Mouse (Mus musculus): ENCODE measurements around the gene Tulp2. TPM values are rescaled to one million over a fixed set of nuclear protein-coding genes. Genes with fewer than 3 reads are reported as not detected.

Gene Tulp2
- polyA plus RNA-seq, 1 experiment = not detected

- peaks cover 27% of the 10 kb centered on the region for H3K4me1 ChIP-seq (ENCODE audit: control insufficient read depth, insufficient read depth, low read length)
- H3K4me3 ChIP-seq (ENCODE audit: insufficient read depth, low read length) = no peak overlapping the region
- H3K27ac ChIP-seq (ENCODE audit: insufficient read depth, low read depth, low read length) = no peak overlapping the region
- no peak for TF ChIP-seq POLR2A (IDR thresholded peaks at IDR 0.05; ENCODE audit: borderline replicate concordance, low read depth, low read length)
- peak; percentile 86 for TF ChIP-seq CTCF (IDR thresholded peaks at IDR 0.05; ENCODE audit: low read depth, low read length)
These were observed 79.4 kb downstream of the Tulp2 start for GRCm38 (mm10) chr7:45560843-45561623.

DNA sequence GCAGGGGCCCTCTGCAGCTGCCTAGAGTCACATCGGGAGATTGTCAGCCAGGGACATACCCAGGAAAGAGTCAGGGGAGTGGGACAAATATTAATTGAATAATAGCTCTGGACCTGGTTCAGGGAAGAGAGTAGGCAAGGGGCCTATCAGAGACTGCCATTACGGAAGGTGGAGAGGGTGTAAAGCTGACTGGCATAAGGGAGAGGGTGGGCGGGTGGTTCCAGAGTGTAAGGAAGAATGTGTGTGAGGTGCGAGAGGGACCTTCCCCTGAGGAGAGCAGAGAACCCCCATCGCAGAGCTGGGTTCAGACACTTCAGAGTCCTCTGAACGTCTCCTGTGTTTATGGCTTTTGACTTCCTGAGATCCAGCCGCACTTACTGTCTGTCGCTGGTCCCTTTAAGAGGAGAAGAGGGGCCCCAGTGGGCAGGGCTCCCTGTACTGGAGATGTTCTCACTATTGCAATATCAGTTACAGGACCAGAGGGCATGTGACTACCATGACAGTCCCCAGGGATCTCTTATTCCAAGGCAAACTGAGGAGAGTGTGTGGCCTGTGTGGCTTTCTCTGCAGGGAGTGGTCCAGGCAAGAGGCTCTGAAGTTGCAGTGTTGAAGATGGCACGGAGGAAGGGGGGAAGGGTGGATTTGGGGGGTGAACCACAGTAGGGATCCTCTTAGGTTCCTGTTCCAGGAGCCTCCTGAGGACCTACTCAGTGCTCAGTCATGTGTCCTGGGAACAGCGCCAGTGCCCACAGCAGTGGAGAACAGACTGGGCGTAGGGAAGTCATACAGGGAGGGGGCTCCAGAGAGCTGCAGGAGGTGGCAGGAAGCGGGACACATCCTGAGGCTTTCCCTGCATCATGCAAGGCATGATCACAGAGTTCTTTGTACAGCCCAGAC is 80.2 kb downstream of the Tulp2 start:
- Histone ChIP-seq H3K27ac (ENCODE audit: insufficient read depth, low read depth, low read length) (peak overlapping the region; percentile 63), H3K4me1 (ENCODE audit: control insufficient read depth, insufficient read depth, low read length) (peaks cover 29% of the 10 kb centered on the region), H3K4me3 (ENCODE audit: insufficient read depth, low read length) (no peak overlapping the region)

GRCm38 (mm10) chr7:45564811-45565210 is 83.1 kb downstream of the Tulp2 start:
- TF ChIP-seq CTCF (IDR thresholded peaks at IDR 0.05; ENCODE audit: low read depth, low read length) = no peak
- TF ChIP-seq POLR2A (IDR thresholded peaks at IDR 0.05; ENCODE audit: borderline replicate concordance, low read depth, low read length) = no peak
- H3K4me3 ChIP-seq (ENCODE audit: insufficient read depth, low read length) = no peak overlapping the region
- no peak overlapping the region for H3K27ac ChIP-seq (ENCODE audit: insufficient read depth, low read depth, low read length)
- peaks cover 40% of the 10 kb centered on the region for H3K4me1 ChIP-seq (ENCODE audit: control insufficient read depth, insufficient read depth, low read length)

More for the DNA sequence above, 80.2 kb downstream of the Tulp2 start:
- TF ChIP-seq POLR2A (IDR thresholded peaks at IDR 0.05; ENCODE audit: borderline replicate concordance, low read depth, low read length) (no peak), CTCF (IDR thresholded peaks at IDR 0.05; ENCODE audit: low read depth, low read length) (no peak)

- no peak overlapping the region for H3K4me3 ChIP-seq (ENCODE audit: insufficient read depth, low read length)
- H3K4me1 ChIP-seq (ENCODE audit: control insufficient read depth, insufficient read depth, low read length) = peaks cover 39% of the 10 kb centered on the region
- no peak for TF ChIP-seq POLR2A (IDR thresholded peaks at IDR 0.05; ENCODE audit: borderline replicate concordance, low read depth, low read length)
- no peak for TF ChIP-seq CTCF (IDR thresholded peaks at IDR 0.05; ENCODE audit: low read depth, low read length)
- no peak overlapping the region for H3K27ac ChIP-seq (ENCODE audit: insufficient read depth, low read depth, low read length)
These were observed 83.8 kb downstream of the Tulp2 start for GRCm38 (mm10) chr7:45565446-45565845.

GRCm38 (mm10) chr7:45567112-45567779 is 85.6 kb downstream of the Tulp2 start:
- H3K4me1 ChIP-seq (ENCODE audit: control insufficient read depth, insufficient read depth, low read length) = peaks cover 38% of the 10 kb centered on the region
- no peak overlapping the region for H3K4me3 ChIP-seq (ENCODE audit: insufficient read depth, low read length)
- no peak for TF ChIP-seq CTCF (IDR thresholded peaks at IDR 0.05; ENCODE audit: low read depth, low read length)
- no peak for TF ChIP-seq POLR2A (IDR thresholded peaks at IDR 0.05; ENCODE audit: borderline replicate concordance, low read depth, low read length)
- peak overlapping the region; percentile 79 for H3K27ac ChIP-seq (ENCODE audit: insufficient read depth, low read depth, low read length)

DNA sequence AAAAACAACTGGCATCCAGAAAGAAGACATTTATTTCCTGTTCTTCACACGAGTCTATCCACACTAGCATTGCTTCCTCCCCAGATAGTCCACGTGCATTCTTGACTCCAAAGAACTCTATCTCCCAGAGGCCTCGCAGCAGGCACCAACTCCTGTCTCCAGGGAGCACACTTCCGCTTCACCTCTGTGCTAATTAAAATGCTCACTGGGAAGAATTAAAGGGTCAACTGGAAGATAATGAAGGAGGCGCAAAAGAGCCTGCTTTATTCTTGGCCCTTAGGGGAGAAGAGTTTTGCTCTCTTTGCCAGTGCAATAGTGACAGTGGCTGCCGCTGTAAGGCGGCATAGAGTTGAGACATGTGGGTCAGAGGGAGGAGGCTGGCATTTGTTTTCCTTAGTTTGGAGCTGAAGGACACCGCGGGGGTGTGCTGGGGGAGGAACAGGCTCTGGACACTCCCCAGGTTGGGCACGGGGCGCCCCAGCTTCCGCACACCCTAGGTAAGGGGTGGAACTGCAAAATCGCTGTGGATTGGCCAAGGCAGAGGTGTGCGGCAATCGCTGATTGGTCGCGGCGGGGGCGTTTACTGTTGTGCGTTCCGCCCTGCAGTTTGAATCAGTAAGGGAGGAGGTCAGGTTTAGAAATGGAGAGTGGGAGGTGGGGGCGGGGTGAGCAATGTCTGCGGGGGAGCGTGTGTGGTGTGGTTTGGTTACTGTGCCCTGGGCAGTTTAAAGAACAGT is 86.3 kb downstream of the Tulp2 start:
- Histone ChIP-seq H3K4me3 (ENCODE audit: insufficient read depth, low read length) (peak overlapping the region; percentile 49), H3K4me1 (ENCODE audit: control insufficient read depth, insufficient read depth, low read length) (peaks cover 38% of the 10 kb centered on the region), H3K27ac (ENCODE audit: insufficient read depth, low read depth, low read length) (peak overlapping the region; percentile 79)
- TF ChIP-seq CTCF (IDR thresholded peaks at IDR 0.05; ENCODE audit: low read depth, low read length) (no peak), POLR2A (IDR thresholded peaks at IDR 0.05; ENCODE audit: borderline replicate concordance, low read depth, low read length) (no peak)

GRCm38 (mm10) chr7:45568601-45569473 is 87.2 kb downstream of the Tulp2 start:
- TF ChIP-seq CTCF (IDR thresholded peaks at IDR 0.05; ENCODE audit: low read depth, low read length) (no peak), POLR2A (IDR thresholded peaks at IDR 0.05; ENCODE audit: borderline replicate concordance, low read depth, low read length) (no peak)
- Histone ChIP-seq H3K4me1 (ENCODE audit: control insufficient read depth, insufficient read depth, low read length) (peaks cover 39% of the 10 kb centered on the region), H3K4me3 (ENCODE audit: insufficient read depth, low read length) (peak overlapping the region; percentile 39), H3K27ac (ENCODE audit: insufficient read depth, low read depth, low read length) (peak overlapping the region; percentile 55)

DNA sequence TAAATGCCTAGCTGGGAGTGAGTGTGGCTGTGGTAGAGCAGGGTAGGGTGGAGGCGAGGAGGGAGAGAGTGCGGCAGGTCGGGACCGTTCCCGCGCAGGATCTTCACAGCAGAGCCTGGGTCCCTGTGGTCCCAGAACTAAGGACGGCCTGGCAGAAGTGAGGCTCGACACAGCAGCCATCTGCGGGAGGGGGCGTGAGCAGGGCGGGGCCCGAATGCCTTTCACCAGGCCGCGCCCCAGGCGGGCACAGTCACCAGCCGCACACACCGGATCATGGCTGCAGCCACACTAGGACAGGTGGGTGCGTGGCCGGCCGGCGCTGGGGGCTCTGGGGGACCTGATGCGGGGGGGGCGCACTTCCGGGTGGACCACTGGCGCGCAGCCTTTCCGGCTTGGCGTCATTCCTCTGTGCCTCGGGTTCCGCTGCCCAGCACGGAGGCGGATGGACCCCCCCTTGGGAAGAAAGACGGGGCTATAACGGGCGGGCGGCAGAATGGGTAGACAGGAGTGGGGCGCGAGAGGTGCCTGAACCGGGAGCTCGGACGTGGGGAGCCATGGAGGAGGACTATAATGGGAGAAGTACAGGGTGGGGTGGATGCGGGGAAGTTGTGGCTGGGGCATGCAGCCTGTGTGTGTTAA is 88.5 kb downstream of the Tulp2 start, which contains the start of gene Bcat2:
TSS of gene Bcat2 (plus strand) at position 51 of the 639 bp plus-strand sequence.
- peak within 1 kb of the TSS; percentile 82 for H3K4me3 ChIP-seq (ENCODE audit: insufficient read depth, low read length)
- TF ChIP-seq CTCF (IDR thresholded peaks at IDR 0.05; ENCODE audit: low read depth, low read length) (no peak), POLR2A (IDR thresholded peaks at IDR 0.05; ENCODE audit: borderline replicate concordance, low read depth, low read length) (no peak)
- H3K4me1 ChIP-seq (ENCODE audit: control insufficient read depth, insufficient read depth, low read length) = peaks cover 45% of the 10 kb centered on the region
- H3K27ac ChIP-seq (ENCODE audit: insufficient read depth, low read depth, low read length) = peak within 1 kb of the TSS; percentile 52

All from bone marrow macrophage, adult 2 months (primary cell).